Mouse (Mus musculus) heart, embryonic 14.5 days (tissue): Measurements from ENCODE around the gene Ogfrl1. TPM values are rescaled to one million over a fixed set of nuclear protein-coding genes. Genes with fewer than 3 reads are reported as not detected.

Experiments used
- ATAC-seq: fragments of 200-750 bp; cut with Nextera tagmentation; 2 replicates; pipeline ENCODE4 v1.8.0; 2017; ENCODE audit warnings: low read depth, moderate TSS enrichment; ENCODE audit not compliant: insufficient number of reproducible peaks, insufficient read depth, low FRiP score
- H3K27ac ChIP-seq, 2 experiments: fragments of 200-500 bp in 1 of 2; fragments of 300-500 bp in 1 of 2; sonication (generic) in 1 of 2; replicated peaks in 1 of 2; 2 replicates each; pipeline ENCODE4 v1.5.1; 2012 to 2014; ENCODE audit warnings: low read depth in 2 of 2, low read length in 2 of 2, control low read depth in 1 of 2, mild to moderate bottlenecking in 1 of 2, mixed read lengths in 1 of 2; ENCODE audit not compliant: control insufficient read depth in 1 of 2, insufficient read depth in 1 of 2
- H3K27me3 ChIP-seq: fragments of 300-500 bp; sonication (generic); 2 replicates; pipeline ENCODE4 v1.6.1; 2014; ENCODE audit warnings: mild to moderate bottlenecking, low read length, control low read depth; ENCODE audit not compliant: control insufficient read depth, insufficient read depth
- H3K36me3 ChIP-seq: fragments of 300-500 bp; sonication (generic); 2 replicates; pipeline ENCODE4 v1.6.1; 2014; ENCODE audit warnings: mild to moderate bottlenecking, control low read depth, low read length, mixed read lengths; ENCODE audit not compliant: control insufficient read depth, insufficient read depth
- H3K4me1 ChIP-seq, 2 experiments: fragments of 200-500 bp in 1 of 2; fragments of 300-500 bp in 1 of 2; sonication (generic) in 1 of 2; 2 replicates each; pipeline ENCODE4 v1.6.1; 2012 to 2014; ENCODE audit warnings: low read length in 2 of 2, control low read depth in 1 of 2, mixed read lengths in 1 of 2; ENCODE audit not compliant: control insufficient read depth in 2 of 2, insufficient read depth in 2 of 2
- H3K4me2 ChIP-seq: fragments of 300-500 bp; sonication (generic); 2 replicates; pipeline ENCODE4 v1.6.1; 2014; ENCODE audit warnings: mild to moderate bottlenecking, low read length
- H3K4me3 ChIP-seq, 2 experiments: fragments of 200-500 bp in 1 of 2; fragments of 300-500 bp in 1 of 2; sonication (generic) in 1 of 2; 2 replicates each; pipeline ENCODE4 v1.5.1; 2012 to 2014; ENCODE audit warnings: low read length in 2 of 2, mild to moderate bottlenecking in 2 of 2, control low read depth in 1 of 2, low read depth in 1 of 2, moderate library complexity in 1 of 2; ENCODE audit not compliant: control insufficient read depth in 1 of 2, insufficient read depth in 1 of 2
- H3K9ac ChIP-seq: fragments of 300-500 bp; sonication (generic); 2 replicates; pipeline ENCODE4 v1.6.1; 2014; ENCODE audit warnings: mild to moderate bottlenecking, low read length
- H3K9me3 ChIP-seq: fragments of 300-500 bp; sonication (generic); 2 replicates; pipeline ENCODE4 v1.6.1; 2016; ENCODE audit warnings: low read length, control low read depth; ENCODE audit not compliant: control insufficient read depth
- WGBS: fragments of 180-500 bp; shearing (Covaris S2); extraction: QIAGEN DNeasy Blood & Tissue Kit; methylation state at CpG from one replicate; pipeline ENCODE4 v1.1.7; 2014; 5-methylcytosine and 5-hydroxymethylcytosine counted together
- polyA plus RNA-seq: library from polyadenylated mRNA; unstranded; fragments of >200 nt; fragmentation: Nextera tagmentation; extraction: Ambion mirVana; gene quantifications from 2 replicates; pipeline ENCODE4 v1.2.1, GENCODE M21; 2014

Gene Ogfrl1
- polyA plus RNA-seq, 1 experiment from 2014 or later, result 11.5 TPM

- no peaks in the 10 kb centered on the region for H3K9me3 ChIP-seq
- no peak overlapping the region for H3K9ac ChIP-seq
- H3K36me3 ChIP-seq, result no peaks in the 10 kb centered on the region
- WGBS, result 87% methylated on average over 7 of the region's 7 CpGs
- no peak for ATAC-seq
- no peaks in the 10 kb centered on the region for H3K27me3 ChIP-seq
- H3K4me1 ChIP-seq, result peaks cover 0 to 7% of the 10 kb centered on the region in 2 experiments
- no peak overlapping the region for H3K4me2 ChIP-seq
- H3K4me3 ChIP-seq, result no peak overlapping the region
- no peak overlapping the region for H3K27ac ChIP-seq
Observed at GRCm38 (mm10) chr1:23325160-23325559, 72.4 kb downstream of the Ogfrl1 start.

DNA sequence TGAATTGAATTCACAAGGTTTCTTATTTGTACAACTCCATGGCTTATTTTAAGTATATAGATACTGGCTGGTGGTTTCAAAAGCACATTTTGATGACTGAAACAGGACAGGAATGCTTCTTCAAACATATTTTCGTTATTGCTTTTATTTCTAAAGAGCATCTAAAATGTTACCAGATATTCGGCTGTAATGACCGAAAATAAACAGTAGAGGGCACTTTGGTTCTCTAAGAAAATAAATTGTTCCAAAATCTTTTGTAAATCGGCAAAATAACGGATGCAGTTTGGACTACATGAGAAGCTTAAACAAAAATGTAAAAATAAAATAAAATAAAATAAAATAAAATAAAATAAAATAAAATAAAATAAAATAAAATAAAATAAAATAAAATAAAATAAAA, 73.3 kb downstream of the Ogfrl1 start:
- WGBS, result 25% methylated on average over 5 of the region's 5 CpGs
- ATAC-seq, result no peak
- no peaks in the 10 kb centered on the region for H3K27me3 ChIP-seq
- H3K36me3 ChIP-seq, result no peaks in the 10 kb centered on the region
- no peak overlapping the region for H3K4me2 ChIP-seq
- peaks cover 0 to 7% of the 10 kb centered on the region in 2 experiments; a peak in 3 of 4 replicates for H3K4me1 ChIP-seq
- H3K27ac ChIP-seq, result no peak overlapping the region
- no peak overlapping the region for H3K9ac ChIP-seq
- no peak overlapping the region for H3K4me3 ChIP-seq
- no peaks in the 10 kb centered on the region for H3K9me3 ChIP-seq

- no peak overlapping the region for H3K9ac ChIP-seq
- 76% methylated on average over 11 of the region's 11 CpGs for WGBS
- H3K36me3 ChIP-seq, result no peaks in the 10 kb centered on the region
- H3K4me1 ChIP-seq, result peaks cover 0 to 7% of the 10 kb centered on the region in 2 experiments; a peak in 3 of 4 replicates
- H3K4me3 ChIP-seq, result no peak overlapping the region
- no peak overlapping the region for H3K27ac ChIP-seq
- no peak overlapping the region for H3K4me2 ChIP-seq
- ATAC-seq, result no peak
- no peaks in the 10 kb centered on the region for H3K9me3 ChIP-seq
- no peaks in the 10 kb centered on the region for H3K27me3 ChIP-seq
Observed at GRCm38 (mm10) chr1:23323286-23323685, 74.3 kb downstream of the Ogfrl1 start.

GRCm38 (mm10) chr1:23322208-23322607, 75.4 kb downstream of the Ogfrl1 start:
- H3K9ac ChIP-seq, result no peak overlapping the region
- no peak overlapping the region for H3K4me3 ChIP-seq
- ATAC-seq, result no peak
- no peaks in the 10 kb centered on the region for H3K36me3 ChIP-seq
- H3K4me1 ChIP-seq, result peaks cover 0 to 7% of the 10 kb centered on the region in 2 experiments; a peak in 3 of 4 replicates
- no peak overlapping the region for H3K4me2 ChIP-seq
- H3K9me3 ChIP-seq, result no peaks in the 10 kb centered on the region
- no peaks in the 10 kb centered on the region for H3K27me3 ChIP-seq
- 83% methylated on average over 4 of the region's 4 CpGs for WGBS
- H3K27ac ChIP-seq, result no peak overlapping the region

DNA sequence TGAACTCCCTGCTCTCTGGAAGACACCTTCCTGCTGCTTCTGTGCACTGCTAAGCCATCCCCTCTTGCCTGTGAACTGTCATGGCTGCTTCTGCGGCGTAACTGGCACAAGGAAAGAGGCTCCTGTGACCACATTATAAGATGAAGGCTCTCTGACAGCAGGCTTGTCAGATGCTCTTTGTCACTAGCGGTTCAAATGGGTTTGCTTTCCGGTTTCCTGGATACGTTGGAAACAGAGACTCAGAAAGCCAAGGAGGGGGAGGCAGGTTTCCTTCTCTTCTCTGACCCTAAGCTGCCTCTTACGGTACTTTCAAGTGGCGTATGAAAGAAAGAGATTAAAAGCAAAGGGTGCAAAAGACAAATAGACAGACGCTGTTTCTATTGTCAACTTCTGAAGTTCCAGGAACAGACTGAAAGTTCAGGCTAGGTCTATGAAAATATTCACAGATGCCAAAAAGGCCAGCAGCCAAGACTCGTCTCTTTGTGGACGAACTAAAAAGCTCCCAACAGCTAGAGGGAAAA, 76.2 kb downstream of the Ogfrl1 start:
- Histone ChIP-seq H3K36me3 (no peaks in the 10 kb centered on the region), H3K4me3 (peak overlapping the region; percentile 11 to 24; a peak in 2 of 4 replicates), H3K27me3 (no peaks in the 10 kb centered on the region), H3K4me2 (peak overlapping the region; percentile 63), H3K9ac (peak overlapping the region; percentile 50), H3K4me1 (peaks cover 0 to 7% of the 10 kb centered on the region in 2 experiments; a peak in 3 of 4 replicates), H3K27ac (peak overlapping the region in 1 of 2 experiments; percentile 47; a peak in 1 of 4 replicates), H3K9me3 (no peaks in the 10 kb centered on the region)
- 17% methylated on average over 10 of the region's 10 CpGs for WGBS
- ATAC-seq, result no peak

DNA sequence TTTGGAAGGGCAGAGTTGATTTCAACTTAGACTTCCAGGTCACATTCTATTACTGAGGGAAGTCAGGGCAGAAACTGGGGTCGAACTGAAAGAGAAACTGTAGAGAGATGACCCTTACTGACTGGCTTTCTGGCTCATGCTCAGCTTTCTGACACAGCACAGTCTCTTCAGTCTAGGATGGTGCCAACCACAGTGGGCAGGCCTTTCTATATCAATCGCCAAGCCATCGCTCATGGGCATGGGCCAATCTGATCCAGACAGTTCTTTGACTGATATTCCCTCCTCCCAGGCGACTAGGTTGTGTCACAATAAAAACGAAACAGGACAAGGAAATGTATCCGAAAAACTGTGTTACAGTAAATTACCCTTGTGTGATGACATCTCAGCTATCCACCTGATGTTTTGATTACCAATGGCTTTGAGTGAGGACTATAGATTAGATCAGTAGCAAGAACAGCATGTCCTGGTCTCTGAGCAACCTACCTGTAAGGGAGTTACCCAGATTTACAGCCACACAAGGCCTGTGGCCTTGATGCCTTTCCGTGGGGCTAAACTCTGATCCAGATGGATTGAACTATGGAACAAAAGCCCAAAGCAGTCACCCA, 76.9 kb downstream of the Ogfrl1 start:
- Histone ChIP-seq H3K27ac (peak overlapping the region in 1 of 2 experiments; percentile 47; a peak in 1 of 4 replicates), H3K4me1 (peaks cover 0 to 7% of the 10 kb centered on the region in 2 experiments; a peak in 3 of 4 replicates), H3K9ac (0 out of 2 replicates have a peak overlapping the region, but pooled peaks have one; percentile 50), H3K27me3 (no peaks in the 10 kb centered on the region), H3K9me3 (no peaks in the 10 kb centered on the region), H3K4me2 (peak overlapping the region; percentile 63), H3K4me3 (no peak overlapping the region), H3K36me3 (no peaks in the 10 kb centered on the region)
- 83% methylated on average over 7 of the region's 7 CpGs for WGBS
- ATAC-seq, result no peak
